Mouse (Mus musculus) kidney, postnatal 25 days (tissue): Measurements from ENCODE around the gene Abhd14b.

Experiments
- DNase-seq, 2 experiments: peaks; one replicate each; pipeline ENCODE4 v3.0.0; 2021; ENCODE audit warnings: mixed read lengths in 2 of 2

Abhd14b gene

GRCm38 (mm10) chr9:106429221-106430014 lies 17.8 kb upstream of the Abhd14b start, which contains the start of gene Rpl29:
Gene Rpl29 (plus strand): TSS chr9:106429454.
- DNase-seq, result peak; percentile 96 to 98

- no peak for DNase-seq
Measured at GRCm38 (mm10) chr9:106430015-106430264, 17.3 kb upstream of the Abhd14b start.

GRCm38 (mm10) chr9:106433389-106433788 lies 13.9 kb upstream of the Abhd14b start:
- DNase-seq, result no peak

- no peak for DNase-seq
Measured at GRCm38 (mm10) chr9:106436566-106436965, 10.7 kb upstream of the Abhd14b start.

GRCm38 (mm10) chr9:106442680-106443079 lies 4.6 kb upstream of the Abhd14b start:
- DNase-seq, result no peak

GRCm38 (mm10) chr9:106444836-106445235 lies 2.4 kb upstream of the Abhd14b start:
- DNase-seq, result peak; percentile 62 to 77

- DNase-seq, result peak; percentile 41 to 67
Measured at GRCm38 (mm10) chr9:106447951-106448350, 692 bp downstream of the Abhd14b start.

- peak; percentile 86 to 92 for DNase-seq
Measured at GRCm38 (mm10) chr9:106448498-106449031, 1.3 kb downstream of the Abhd14b start.

- DNase-seq, result no peak
Measured at GRCm38 (mm10) chr9:106449947-106450346, 2.7 kb downstream of the Abhd14b start.

GRCm38 (mm10) chr9:106450661-106451060 lies 3.4 kb downstream of the Abhd14b start:
- peak; percentile 93 for DNase-seq

- no peak for DNase-seq
Measured at GRCm38 (mm10) chr9:106451298-106451697, 4.0 kb downstream of the Abhd14b start.

GRCm38 (mm10) chr9:106451899-106452298 lies 4.6 kb downstream of the Abhd14b start:
- no peak for DNase-seq

- DNase-seq, result no peak
Measured at GRCm38 (mm10) chr9:106452351-106452750, 5.1 kb downstream of the Abhd14b start.

- peak; percentile 89 to 93 for DNase-seq
Measured at GRCm38 (mm10) chr9:106452821-106453220, 5.6 kb downstream of the Abhd14b start.

GRCm38 (mm10) chr9:106453271-106454070 lies 6.2 kb downstream of the Abhd14b start, which contains the start of gene Pcbp4:
Gene Pcbp4 (plus strand): TSS chr9:106453291.
- DNase-seq, result peak; percentile 79 to 90

- no peak for DNase-seq
Measured at GRCm38 (mm10) chr9:106454071-106454761, 7.0 kb downstream of the Abhd14b start.

GRCm38 (mm10) chr9:106454888-106455681 lies 7.8 kb downstream of the Abhd14b start:
- no peak for DNase-seq

- no peak for DNase-seq
Measured at GRCm38 (mm10) chr9:106456325-106457162, 9.3 kb downstream of the Abhd14b start.

GRCm38 (mm10) chr9:106457163-106457559 lies 9.9 kb downstream of the Abhd14b start:
- no peak for DNase-seq

GRCm38 (mm10) chr9:106457920-106458319 lies 10.7 kb downstream of the Abhd14b start:
- no peak for DNase-seq

- DNase-seq, result no peak
Measured at GRCm38 (mm10) chr9:106459946-106460345, 12.7 kb downstream of the Abhd14b start.
